Mouse (Mus musculus) adrenal gland, adult 18-20 months (tissue): ENCODE measurements around the gene E330009J07Rik. TPM values are rescaled to one million over a fixed set of nuclear protein-coding genes. Genes with fewer than 3 reads are reported as not detected.
A peak's percentile ranks its signal among the peaks of the same experiment; 100 is the strongest.

Source experiments
- DNase-seq, 2 experiments: peaks; one replicate each; pipeline ENCODE4 v3.0.0; 2021 to 2022; ENCODE audit warnings: low spot score in 2 of 2
- long read RNA-seq, 2 experiments: library from polyadenylated mRNA; stranded (forward); transcript quantifications; one replicate each; pipeline ENCODE4 v2.0.0; 2021
- total RNA-seq, 2 experiments: library from RNA; stranded (reverse); gene quantifications; 1 replicate in 1 of 2; 2 replicates in 1 of 2; pipeline ENCODE4 v1.2.3; 2021

Gene E330009J07Rik
- 10 to 100 TPM in 1 of 2 experiments, 1 to 10 TPM in 1; 9.9 to 14.9 TPM for total RNA-seq
- long read RNA-seq, experiment 1, full-length matches to known transcripts, result 5 of 6 reads
- long read RNA-seq, experiment 1, partial matches to known transcripts, result 0 of 6 reads
- long read RNA-seq, experiment 1, other reads (novel, unspliced or antisense), result 1 of 6 reads
- long read RNA-seq, experiment 2, full-length matches to known transcripts, result 9 of 10 reads
- long read RNA-seq, experiment 2, partial matches to known transcripts, result 0 of 10 reads
- long read RNA-seq, experiment 2, other reads (novel, unspliced or antisense), result 1 of 10 reads

DNA sequence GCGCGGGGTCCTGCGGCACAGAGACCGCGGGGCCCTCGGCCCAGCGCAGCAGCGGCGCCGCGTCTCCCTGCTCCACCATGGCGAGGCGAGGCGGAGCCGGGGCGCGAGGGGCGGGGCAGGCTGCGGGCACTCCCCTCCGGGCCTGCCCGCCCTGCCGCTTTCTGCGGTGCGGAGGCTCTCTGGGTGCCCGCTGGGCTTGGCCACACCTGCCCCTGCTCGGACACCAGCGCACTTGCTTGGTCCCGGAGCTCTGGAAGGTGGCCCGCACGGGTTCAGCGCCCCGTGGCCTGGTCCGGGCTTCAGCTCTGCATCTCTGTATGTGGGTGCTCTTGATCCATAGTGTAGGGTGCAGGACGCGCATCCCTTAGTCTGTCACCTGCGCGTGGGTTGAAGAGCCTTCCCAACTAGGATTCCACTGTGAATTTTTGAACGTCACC is at the start of gene E330009J07Rik:
TSS of gene E330009J07Rik (minus strand) at position 89 of the 437 bp plus-strand sequence.
- DNase-seq, result peak; percentile 84 to 89

DNA sequence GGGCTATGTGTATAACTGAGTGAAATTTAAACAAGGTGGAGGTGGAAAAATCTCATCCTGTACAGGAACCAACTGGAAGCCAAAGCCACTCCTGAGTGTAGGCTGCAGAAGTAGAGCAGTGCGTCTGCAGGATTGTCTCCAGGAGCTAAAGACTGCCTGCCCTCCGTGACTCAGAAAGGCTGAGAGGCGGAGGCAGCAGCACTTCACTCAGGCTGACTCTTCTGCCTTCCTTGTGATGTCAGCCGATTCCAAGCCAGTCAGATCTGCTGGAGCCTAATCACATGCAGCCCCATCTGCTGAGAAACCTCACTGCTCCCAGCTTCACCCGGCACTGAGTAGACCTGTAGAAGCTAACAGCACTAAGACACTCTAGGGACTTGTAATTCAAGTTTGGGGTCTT is 46.4 kb upstream of the E330009J07Rik start:
- no peak for DNase-seq

DNA sequence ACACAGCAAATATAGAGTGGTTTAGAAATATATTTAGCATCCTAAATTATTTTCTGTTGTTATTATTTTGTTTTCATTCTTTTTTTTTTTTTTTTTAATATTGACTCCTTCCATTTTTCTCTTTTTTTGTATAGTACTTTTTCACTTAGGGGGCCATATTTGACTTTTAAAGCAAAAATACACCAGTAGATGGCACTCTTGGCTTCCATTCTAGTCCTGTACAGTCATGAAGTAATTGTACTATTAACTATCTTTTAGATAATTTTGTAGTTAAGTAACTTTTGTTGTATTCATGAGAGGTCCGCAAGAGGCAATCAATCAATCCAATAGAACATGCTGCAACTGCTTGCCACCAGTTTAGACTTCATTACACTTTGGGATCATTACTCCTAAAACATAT is 43.8 kb upstream of the E330009J07Rik start:
- DNase-seq, result no peak

GRCm38 (mm10) chr6:40476132-40476531 is 40.2 kb upstream of the E330009J07Rik start:
- no peak for DNase-seq

- DNase-seq, result no peak
Measured at GRCm38 (mm10) chr6:40471720-40472010, 35.7 kb upstream of the E330009J07Rik start.

DNA sequence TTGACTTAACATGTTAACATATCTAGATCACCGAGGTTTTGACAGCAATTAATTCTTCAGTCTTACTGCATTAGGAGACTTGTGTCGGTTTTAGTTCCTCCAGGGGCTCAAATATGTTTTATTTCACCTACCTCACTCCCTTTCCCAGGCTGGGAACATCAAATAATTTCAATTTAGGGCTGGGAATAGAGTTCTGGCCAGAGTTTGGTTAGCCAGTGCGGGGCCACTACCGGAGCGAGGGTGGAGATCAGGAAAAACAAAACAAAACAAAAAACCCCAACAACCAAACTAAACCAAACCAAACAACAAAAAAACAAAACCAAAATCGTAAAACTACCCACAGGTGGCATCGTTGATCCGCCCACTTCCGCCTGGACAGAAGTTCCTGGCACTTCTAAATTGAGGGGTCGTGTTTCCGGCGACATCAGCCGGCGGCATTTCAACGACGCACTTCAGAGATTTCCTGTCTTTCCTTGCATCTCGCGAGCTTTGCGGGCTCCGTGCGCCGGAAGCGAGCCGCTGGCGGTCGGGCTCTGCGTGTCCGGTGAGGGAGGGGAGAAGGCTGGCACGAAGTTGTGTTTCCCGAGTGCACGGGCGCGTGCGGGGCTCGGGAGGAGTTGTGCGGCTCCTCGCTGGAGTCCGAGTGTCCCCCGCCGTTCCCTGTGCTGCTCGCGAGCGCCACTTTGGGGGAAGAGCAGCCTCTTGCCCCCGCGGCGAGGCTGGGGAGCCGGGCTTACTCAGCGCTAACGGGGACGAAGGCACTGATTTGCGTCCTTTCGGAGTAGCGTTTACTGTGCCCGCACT is 35.2 kb upstream of the E330009J07Rik start, which contains the start of gene Ssbp1:
TSS of gene Ssbp1 (plus strand) at position 437 of the 804 bp plus-strand sequence.
- DNase-seq, result peak; percentile 84 to 89

DNA sequence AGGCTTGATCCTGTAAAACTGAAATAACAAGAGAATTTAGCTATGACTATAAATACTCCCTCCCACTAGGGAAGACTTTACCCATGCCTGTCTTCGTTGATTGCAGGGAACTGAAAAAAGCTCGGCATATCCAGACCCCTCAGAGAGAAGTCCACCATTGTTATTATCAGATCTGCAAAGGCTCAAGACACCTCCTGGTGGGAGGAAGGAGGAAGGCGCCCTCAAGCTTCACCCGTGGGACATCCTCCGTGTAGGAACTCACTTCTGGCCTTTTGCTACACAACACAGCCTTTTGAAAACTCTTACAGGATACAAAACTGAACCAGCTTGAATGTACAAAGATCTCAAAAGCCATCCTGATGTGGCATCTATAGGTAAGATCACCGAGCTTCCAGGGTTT is 29.8 kb upstream of the E330009J07Rik start:
- no peak for DNase-seq

DNA sequence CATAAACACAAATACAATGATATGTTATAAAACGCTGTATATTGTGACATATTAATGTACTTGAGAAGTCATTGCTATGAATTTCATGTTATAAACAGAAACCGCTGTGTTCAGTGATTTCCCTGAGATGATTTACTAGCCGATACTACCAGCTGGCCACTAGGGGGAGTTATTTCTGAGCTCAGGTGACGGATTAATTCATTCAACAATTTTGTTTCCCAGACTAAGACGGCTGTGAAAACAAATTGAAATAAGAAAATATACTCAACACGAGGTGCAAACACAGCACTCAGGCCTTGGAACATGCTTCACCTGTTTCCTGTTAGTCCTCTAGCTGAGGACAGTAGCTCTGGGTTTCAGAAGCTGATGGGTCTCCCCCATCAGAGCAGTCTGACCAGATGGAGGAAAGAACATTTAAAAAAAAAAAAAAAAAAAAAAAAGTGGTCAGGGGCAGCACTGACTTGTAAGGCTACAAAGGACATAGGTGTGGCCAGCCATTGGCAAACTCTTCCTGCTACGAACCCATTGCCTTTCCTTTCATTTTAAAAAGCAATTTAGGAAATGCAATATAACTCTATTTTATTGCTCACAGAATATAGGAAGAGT is 18.6 kb upstream of the E330009J07Rik start:
- no peak for DNase-seq

- no peak for DNase-seq
Measured at GRCm38 (mm10) chr6:40448626-40449025, 12.7 kb upstream of the E330009J07Rik start.

DNA sequence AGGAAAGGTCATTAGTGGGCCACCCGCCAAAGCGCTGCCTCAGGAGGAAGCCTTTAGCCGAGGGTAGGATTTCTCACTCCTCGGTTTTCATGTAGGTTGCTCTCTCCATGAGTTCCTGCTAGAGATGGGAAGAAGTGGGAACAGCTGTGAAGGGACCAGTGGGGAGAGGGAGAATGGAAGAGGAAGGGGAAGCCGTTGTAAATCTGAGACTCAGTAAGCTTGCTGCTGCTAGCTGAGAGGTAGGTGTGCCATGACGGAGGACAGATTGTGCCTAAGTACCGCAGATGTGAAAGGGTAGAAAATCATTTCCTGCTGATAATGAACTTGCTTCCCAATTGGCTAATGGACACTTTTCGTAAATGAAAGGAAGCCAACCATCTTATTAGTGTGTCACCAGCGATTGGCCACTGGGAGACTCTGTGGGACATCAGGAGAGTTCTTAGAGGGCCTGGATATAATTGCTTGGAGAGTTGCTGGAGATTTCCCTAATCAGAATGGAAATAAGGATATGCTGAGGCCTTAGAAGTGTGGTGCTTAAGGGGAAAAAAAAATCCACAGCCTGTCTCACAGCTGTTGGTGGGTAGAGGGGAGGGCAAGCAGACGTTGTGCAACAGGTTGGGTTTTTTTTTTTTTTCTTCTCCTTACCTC is 7.5 kb upstream of the E330009J07Rik start:
- DNase-seq, result no peak

DNA sequence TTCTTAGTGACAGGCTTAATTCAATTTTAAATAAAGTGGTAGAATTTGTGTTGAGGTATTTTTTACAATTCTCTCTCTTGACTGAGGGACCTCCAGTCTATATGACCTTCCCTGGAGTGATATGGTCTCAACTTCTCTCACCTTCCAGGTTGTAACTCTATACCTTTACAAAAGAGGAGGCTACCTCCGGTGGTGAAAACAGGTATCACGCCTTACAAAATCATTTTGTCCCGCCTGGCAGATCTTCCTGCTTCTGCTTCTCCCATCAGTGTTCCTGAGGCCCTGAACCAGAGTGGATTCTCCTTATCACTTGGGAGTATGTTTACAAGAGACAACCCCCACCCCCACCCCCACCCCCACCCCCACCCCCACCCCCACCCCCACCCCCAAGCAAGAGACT is 5.8 kb upstream of the E330009J07Rik start:
- no peak for DNase-seq

DNA sequence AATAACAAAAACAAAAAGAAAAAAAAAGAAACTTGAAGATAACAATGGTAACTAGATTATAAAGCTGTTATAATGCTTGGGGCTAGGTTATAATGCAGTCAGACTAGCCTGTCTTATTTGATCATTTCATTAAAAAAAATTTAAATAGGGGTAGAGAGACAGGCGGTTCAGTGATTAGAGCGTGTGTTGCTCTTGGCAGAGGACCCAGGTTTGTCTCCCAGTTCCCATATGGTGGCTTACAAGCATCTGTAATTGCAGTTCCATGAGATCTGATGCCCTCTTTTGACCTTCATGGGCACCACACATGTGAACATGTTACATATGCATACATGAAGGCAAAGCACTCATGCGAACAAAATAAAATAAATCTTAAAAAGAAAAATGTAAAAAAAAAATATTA is 5.3 kb upstream of the E330009J07Rik start:
- no peak for DNase-seq

DNA sequence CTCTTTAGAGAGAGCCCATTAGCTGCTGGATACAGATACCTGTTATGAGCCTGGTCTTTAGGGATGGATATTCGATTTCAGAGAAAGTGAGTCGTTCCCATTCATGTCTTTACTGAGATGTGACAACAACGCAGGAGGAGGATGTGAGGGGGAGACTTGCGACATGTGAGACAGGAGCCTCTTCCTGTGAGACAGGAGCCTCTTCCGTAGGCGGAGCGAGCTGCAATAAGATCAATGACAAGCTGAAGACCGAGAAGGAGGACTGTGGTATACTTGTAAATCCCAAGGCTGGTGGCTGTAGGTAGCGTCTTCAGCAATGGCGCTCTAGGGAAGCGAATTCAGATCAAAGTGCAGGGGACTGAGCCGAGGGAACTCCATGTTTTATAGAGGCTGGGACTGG is 3.8 kb upstream of the E330009J07Rik start:
- no peak for DNase-seq

DNA sequence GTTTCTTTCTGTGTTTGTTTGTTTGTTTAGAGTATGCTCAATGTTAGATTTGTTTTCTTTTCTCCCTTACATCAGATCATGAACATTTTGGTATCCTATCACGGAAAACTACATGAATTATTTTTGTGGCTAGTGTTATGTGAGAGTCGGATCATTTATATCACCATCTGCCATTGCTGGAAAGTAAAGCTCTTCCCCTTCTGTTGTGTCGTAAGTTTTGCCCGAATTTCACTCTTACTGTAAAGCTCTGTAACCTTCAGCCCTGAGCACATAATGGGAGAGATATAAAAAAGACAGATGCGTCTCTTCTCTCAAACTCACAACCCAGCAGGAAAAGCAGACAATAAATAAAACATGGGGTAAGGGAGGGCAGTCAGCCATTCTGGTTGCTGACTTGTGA is 3.0 kb upstream of the E330009J07Rik start, which contains the start of gene Wee2:
TSS of gene Wee2 (plus strand) at position 153 of the 400 bp plus-strand sequence.
- no peak for DNase-seq

DNA sequence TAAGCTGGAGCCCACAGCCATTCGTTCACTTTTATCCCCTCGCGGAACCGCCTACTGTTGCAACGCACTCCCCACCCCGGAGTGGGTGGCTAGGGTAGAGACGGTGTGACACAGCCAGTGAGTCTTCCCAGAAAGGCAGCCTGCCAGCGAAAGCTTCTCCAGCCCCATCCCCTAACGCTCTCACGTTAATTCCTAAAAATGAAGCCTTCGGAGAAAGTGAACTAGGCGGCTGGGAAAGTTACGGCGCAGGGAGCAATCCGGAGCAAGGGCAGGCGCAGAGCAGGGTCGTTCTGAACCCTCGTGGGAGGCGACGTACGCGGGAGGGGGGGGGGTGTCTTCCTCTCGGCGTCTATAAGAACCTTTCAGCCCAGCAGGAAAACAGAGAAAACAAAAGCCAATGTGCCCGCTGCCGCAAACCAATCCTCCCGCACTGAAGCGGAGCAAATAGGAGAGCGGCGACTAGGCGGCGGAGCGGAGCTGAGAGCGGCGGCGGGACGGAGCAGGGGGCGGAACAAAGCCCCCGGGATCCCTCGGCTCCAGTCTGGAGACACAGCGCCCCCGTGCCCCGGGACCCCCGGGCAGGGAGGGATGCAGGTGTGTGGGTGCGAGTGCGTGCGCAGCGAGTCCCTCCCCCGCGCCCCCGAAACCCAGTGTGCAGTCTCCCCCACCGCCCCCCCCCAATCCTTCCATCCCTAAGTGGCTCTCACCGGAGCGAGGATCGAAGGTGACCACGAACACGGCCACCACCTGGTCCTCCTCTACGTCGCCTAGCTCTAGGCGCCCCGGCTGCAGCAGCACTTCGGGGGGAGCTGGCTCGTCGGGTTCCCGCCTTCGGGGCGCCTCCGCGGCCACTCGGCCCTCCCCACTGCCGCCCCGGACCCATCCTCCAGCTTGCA is 536 bp downstream of the E330009J07Rik start:
- DNase-seq, result peak; percentile 46 to 48

DNA sequence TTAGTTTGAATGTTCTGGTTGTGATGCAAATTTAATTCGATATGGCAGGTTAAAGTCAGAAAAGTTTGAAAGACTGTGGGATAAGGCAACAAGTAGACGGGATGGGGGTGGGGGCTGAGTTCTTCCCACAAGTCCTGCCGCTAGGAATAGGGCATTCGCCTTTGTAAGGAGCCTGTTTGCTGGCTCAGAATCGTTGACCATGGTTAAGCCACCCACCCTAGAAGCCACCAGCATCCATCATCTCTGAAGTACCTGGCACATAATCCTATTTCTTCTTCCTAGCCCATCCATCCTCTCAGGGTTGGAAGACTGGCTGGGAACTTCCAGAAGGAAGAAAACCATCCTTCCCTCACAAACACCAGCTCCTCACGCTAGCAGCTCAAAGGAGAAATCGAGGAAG is 1.2 kb downstream of the E330009J07Rik start:
- DNase-seq, result no peak

DNA sequence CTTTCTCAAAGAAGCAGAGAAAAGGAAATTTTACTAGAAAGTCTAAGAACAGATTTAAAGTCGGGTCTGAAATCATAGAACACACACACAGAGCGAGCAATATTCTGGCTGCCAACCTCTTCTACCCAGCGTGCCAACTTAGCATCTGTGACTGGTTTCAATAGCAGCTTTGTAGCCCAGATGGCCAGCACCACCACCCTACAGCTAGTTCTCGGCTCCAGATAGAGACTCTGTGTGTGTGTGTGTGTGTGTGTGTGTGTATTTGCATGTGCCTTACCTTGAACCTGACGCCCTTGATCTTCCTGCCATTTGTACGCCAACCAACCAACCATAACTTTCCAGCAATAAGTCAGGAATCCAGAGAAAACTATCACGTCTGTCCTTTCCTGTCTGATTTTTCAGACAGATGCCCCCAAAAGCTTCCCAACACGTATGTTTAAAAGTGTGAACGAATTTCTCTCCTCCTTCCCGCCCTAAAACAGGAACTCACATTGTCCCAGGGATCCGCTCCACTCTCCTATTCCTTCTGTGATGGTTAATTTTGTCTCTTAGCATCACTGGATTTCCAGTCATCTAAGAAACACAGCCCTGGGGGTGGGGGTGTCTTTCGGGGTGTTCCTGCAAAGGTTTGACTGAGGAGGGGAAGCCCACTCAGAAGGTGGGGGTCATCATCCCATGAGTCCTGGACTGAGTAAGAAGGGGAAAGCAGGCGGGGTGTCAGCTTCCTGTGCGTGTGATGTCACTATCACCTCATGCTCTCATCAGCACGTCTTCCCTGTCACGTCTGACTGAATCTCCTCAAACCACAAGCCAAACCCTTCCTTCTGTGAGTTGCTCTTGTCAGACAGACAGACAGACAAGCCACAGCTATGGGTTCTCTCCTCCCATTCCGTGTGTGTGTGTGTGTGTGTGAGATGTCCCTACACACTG is 3.3 kb downstream of the E330009J07Rik start:
- no peak for DNase-seq

DNA sequence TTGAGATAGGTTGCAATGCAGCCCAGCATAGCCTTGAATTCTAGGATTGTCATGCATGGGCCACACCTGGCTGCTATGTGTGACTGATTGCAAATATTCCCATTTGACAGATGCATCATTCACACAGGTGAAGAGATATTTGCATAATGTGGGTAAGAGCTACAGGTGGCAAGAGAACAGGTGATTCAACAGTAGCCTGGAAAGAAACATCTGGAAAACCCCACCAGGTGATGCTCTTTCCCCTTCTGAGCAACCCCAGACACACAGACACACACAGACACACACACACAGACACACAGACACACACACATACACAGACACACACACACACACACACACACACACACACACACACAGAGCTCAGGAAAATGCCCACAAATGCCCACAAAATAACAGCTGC is 4.1 kb downstream of the E330009J07Rik start:
- DNase-seq, result no peak

GRCm38 (mm10) chr6:40431356-40431755 is 4.6 kb downstream of the E330009J07Rik start:
- peak in 1 of 2 experiments; percentile 13 for DNase-seq
